Mouse (Mus musculus): ENCODE measurements around the gene Glra4.

Glra4 gene

GRCm38 (mm10) chrX:136780041-136780440, at the start of gene Glra4:
Gene Glra4 (minus strand): TSS chrX:136780141.
- DNase-seq (ENCODE audit: low spot score), result no peak

GRCm38 (mm10) chrX:136828610-136829009, 48.7 kb upstream of the Glra4 start:
- DNase-seq (ENCODE audit: low spot score), result no peak

GRCm38 (mm10) chrX:136825016-136825415, 45.1 kb upstream of the Glra4 start:
- DNase-seq (ENCODE audit: low spot score), result no peak

DNA sequence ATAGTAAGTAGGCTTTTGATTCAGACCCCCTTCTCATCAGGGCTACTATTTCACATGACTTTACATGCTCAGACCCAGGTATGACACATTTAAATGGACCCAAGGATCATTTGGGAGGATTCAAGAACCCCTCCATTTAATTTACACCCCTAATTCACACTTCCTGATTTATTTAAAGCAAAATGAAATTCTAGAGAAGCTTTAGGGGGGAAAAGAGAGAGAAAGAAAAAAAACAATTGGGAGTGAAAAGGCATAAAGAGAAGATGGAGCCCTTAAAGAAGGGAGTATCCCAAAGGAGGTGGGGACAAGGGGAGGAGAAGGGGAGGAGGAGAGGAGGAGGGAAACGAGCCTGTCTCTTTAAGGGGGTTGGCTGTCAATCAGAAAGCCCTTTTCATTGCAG, 42.4 kb upstream of the Glra4 start, which contains the start of gene Plp1:
TSS of gene Plp1 (plus strand) at position 301 of the 400 bp plus-strand sequence.
- no peak for DNase-seq (ENCODE audit: low spot score)

GRCm38 (mm10) chrX:136820250-136820649, 40.3 kb upstream of the Glra4 start:
- peak; percentile 64 for DNase-seq (ENCODE audit: low spot score)

DNA sequence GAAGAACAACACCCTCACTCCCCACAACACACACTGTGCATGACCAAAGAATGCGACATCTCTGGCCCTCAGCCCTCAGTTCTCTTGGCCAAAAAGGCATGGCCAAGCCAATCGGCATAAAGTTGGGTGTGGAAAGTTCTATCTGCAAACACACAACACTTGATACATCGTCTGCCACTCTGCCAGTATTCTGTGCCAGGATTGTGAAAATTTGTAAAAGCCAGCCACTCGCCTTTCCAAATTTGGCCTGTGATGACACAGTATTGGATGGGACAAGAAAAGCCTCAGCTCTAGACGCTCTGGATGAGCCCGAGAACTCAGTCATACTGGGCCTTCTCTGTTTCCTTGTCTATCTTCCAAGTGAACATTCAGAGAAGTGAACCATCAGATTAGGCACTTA, 39.8 kb upstream of the Glra4 start:
- peak; percentile 4 for DNase-seq (ENCODE audit: low spot score)

DNA sequence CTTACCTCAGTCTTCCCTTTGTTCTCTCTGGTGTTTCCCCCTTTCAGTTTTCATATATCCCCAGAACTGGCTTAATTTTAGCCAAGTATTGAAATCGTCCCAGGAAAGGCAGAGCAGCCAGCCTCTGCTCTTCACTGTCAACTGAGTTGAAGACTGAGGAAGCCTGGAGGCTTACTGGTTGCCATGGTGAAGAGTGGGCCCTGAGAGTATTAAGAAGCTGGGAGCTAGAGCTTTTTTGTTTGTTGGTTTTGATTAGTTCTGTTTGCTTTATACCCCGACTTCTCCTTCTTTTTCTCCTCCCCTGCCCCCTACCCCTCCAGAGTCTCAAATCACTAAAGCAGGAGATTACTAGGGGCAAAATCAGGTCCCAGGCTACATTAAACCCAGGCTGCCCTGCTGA, 17.3 kb upstream of the Glra4 start:
- no peak for DNase-seq (ENCODE audit: low spot score)

GRCm38 (mm10) chrX:136789446-136789845, 9.5 kb upstream of the Glra4 start:
- DNase-seq (ENCODE audit: low spot score), result no peak

DNA sequence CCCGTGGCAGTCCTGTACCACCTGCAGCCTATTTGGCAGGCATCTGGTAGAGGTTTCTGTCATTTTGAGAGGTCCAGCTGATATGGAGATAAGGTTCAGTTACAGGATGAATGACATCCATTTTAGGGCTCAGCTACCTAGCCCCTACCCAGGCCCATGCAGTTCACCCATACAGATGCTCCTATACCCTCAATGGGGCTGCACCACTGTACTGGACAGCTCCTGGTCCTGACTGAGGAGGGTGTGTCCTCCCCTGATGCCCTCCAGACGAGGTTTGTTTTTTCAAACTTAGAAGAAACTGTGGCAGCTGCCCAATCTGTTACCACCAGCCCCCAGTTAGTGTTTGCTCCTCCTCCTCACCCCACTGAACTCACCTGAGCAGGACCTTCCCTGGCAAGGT, 679 bp downstream of the Glra4 start:
- no peak for DNase-seq (ENCODE audit: low spot score)

DNA sequence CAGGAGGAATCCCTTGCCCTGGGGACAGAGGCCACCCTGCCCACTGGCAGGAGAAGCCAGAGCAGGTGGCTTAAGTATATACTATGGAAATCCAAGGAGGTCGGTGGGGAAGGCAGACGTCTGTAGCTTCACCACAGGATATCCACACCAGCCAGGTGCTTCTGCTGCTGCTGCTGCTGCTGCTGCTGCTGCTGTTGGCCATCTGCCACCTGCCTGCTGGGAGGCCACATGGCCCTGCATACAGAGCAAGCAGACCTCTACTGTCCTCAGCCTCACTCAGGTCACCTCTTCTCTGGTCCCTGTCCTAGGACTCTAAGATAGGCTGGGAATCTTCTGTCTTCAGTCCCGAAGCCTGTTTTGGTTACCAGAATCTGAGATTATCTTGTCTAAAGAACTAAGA, 1.9 kb downstream of the Glra4 start:
- DNase-seq (ENCODE audit: low spot score), result no peak

DNA sequence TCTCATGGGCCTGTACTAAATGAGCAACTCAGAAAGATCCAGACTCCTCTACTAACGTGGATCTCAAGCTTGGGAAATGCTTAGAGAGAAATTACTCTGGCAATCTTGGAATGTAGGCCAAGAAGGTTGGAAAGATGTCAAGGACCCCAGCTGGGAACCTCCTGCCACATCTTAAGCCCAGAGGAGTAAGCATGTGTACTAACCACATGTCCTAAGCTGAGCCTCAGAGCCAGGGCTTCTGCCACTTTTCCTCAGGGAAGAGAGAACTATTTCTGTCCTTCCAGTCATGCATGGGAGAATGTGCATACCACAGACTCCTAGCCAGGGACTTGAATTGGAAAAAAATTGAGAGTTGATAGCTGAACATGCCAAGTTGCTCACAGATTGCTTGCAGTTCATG, 6.9 kb downstream of the Glra4 start:
- no peak for DNase-seq (ENCODE audit: low spot score)

GRCm38 (mm10) chrX:136761103-136762074, 18.6 kb downstream of the Glra4 start:
- DNase-seq (ENCODE audit: low spot score), result no peak

DNA sequence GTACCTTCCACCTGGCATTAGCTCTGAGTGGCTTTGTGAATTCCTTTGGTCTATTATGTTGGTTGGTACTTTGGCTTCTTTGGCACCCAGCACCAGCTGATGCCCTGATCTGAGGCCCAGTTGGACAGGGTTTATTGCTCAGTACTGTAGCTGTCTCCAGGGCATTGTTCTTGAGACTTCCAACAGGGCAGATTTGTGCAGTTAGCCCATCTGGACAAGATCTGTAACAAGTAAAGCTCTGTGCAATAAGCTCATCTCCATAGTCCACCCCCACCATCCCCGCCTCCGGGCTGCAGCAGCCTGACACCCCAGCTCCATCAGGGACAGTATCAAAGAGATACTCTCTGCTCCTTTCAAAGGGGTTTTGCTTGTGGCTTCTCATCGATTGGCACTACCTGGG, 24.5 kb downstream of the Glra4 start:
- no peak for DNase-seq (ENCODE audit: low spot score)

DNA sequence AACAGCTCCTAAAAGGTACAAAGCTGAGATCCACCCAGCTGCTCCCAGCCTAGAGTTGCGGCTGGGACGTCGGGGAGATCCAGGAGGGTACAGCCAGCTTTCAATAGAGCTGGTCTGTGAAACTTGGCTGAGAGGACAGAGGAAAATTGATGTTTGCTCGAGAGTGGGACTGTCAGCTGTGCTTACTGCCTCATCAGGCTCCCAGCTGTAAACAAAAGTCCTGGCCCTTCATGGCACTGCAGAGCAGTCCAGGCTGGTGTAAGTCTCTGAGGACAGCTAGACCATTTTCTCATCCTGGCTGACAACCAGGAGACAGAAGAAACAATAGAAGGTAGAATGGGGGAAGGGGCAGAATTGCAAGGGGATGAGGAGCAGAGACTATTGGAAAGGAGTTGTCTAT, 30.6 kb downstream of the Glra4 start:
- DNase-seq (ENCODE audit: low spot score), result no peak

DNA sequence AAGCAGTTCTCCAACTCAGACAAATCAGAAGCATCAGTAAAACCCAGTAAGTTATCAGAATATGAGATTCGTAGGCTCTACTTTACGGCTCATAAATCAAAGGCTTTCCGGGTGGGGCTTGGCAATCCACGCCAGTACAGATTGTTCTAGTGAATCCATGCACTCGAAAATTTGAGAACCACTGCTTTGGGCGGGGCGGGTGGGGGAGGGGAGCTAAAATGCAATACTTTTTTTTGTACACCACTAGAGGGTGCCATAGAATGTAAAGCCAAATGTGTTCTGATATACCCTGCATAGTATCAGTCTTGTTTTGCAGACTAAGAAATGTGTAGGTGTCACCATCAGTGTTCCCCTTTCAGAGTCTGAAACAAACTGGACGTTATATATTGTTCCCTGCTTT, 35.3 kb downstream of the Glra4 start:
- peak; percentile 23 for DNase-seq (ENCODE audit: low spot score)

DNA sequence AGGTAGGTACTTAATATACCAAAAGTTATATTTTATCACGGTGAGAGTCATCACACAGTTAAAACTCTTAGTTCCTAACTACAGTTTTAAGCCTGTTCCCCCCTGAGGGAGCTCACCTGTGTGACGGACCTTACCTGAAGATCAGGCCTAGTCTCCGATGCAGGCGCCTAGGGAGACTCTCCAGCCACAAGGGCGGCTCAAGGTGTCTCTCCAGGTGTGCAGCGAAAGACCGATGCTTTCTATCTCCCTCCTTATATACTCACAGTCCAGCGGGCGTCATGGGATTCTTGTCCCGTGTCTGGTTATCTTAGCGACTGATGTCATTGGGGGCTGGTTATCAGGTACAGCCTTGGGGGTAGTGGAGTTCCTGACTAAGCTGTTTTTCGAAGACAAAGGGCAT, 36.5 kb downstream of the Glra4 start, which contains the start of gene Morf4l2:
TSS of gene Morf4l2 (minus strand) at position 232 of the 400 bp plus-strand sequence.
- DNase-seq (ENCODE audit: low spot score), result no peak

DNA sequence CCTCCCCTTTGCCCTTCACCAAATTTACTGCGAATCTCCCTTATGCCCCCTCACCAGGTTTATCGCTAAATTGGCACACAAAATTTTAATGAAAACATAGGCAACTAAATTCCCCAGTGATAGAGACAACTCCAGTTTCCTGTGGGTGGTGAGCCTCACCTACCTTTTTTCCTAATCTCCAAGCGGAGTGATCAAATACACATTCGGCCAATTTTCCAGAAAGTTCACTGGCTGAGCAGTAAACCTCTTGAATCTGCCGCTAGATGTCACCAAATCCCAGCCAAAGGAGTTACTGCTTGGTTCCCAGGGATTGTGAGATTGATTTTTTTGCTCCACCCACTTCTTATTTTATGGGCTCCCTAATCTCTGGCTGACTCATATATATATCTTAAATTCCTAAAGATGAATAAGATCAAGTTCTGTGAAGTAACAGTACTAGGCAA, 37.3 kb downstream of the Glra4 start:
- DNase-seq (ENCODE audit: low spot score), result peak; percentile 65

- DNase-seq (ENCODE audit: low spot score), result peak; percentile 3
Measured at GRCm38 (mm10) chrX:136742241-136742640, 37.7 kb downstream of the Glra4 start.

DNA sequence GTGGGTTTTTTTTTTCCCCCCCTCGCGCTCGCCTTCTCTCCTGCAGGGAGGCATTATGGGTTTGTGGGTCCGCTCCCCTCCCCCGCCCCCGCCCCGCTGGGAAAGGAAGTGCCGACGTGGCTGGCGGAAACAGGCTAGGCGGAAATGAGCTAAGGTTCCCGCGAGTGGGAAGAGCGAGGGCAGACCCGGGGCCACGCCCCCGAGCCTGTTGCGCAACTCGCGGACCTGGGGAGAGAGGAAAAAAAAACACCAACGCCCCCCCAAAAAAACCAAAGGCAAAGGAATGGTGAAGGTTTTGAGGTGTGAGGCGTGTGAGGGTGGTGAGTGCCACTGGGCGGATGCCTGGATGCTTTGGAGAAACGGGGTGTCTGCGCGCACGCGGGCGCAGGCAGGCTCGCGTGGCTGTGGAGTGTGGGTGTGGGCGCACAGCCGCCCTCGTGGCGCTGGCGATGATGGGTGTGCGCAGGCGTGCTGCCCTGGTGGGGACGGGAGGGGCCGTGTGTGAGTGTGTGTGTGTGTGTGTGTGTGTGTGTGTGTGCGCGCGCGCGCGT, 38.2 kb downstream of the Glra4 start:
- peak; percentile 91 for DNase-seq (ENCODE audit: low spot score)

DNA sequence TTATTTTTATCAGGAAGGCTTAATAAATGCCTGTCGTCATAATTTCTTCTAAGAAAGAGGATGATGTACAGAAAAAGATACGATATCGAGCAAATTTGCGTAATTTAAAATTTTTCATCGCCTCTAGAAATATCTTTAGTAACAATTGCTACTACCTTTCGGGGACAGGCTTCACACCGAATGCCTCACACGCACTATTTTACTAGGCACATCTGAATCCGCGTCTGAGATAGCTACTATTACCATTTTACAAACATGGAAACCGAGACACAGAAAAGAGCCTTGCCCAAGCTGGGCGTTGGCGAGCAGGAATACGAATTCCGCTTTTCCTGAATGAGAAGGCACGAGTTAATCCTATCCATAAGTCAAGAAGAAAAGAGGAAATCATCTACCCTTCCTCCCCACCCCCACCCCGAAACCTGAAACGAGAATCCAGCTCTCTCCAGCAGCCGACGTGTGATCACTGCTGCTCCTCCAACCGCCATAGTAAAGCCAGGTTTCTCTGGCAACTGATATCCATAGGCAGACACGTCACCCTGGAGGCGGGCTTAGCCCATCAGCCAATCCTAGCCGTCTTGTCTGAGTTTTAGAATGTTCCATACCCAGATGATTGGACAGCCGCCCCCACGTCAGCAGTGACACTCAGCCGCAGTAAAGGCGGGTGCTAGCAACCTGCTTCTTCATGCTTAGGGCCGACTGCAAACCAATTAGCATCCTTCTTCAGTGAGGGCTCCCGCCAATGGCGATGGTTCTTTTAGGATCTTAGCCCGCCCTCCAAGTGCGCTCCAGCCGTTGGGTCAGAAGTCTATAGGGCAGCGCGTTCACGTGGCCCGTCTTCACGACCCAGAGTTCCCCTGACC, 38.9 kb downstream of the Glra4 start:
- DNase-seq (ENCODE audit: low spot score), result no peak

DNA sequence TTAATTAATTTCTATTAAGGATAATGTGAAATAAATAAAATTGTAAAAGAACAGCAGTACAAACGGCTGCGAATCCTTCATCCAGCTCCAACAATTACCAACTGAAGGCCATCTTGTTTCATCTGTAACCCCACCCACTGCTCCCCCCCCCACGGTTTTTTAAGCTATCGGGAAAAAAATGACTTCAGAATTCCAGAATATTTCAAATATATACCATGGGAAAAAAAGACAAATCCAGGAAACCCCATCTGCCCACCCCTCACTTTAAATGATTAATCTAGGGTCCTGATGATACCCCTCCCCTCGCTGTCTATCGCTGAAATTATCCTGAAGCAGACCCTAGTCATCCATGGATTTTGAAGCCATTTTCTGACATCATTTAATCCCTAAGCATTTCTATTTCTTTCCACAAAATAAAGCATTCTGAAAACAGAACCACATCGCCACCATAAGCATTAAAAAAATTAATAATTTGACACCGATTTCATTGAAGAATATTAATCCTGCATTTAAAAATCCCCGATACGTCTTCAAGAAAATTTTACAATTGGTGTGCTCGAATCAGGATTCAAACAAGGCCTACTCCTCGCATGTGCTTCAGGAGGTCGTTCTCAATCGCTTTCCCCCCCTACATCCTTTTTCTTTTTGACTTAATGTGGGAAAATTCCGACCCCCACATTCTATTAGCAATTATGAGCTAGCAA, 39.7 kb downstream of the Glra4 start:
- no peak for DNase-seq (ENCODE audit: low spot score)

GRCm38 (mm10) chrX:136732016-136732415, 47.9 kb downstream of the Glra4 start:
- no peak for DNase-seq (ENCODE audit: low spot score)

All from urinary bladder, postnatal 14 days (tissue).